Mouse (Mus musculus): ENCODE results near the gene H1f0.
"Not testable (repeated sequence)": the region's sequence is repeated elsewhere in the genome, so short reads cannot be mapped to it uniquely, and the experiment has no call there.

H1f0 gene

DNA sequence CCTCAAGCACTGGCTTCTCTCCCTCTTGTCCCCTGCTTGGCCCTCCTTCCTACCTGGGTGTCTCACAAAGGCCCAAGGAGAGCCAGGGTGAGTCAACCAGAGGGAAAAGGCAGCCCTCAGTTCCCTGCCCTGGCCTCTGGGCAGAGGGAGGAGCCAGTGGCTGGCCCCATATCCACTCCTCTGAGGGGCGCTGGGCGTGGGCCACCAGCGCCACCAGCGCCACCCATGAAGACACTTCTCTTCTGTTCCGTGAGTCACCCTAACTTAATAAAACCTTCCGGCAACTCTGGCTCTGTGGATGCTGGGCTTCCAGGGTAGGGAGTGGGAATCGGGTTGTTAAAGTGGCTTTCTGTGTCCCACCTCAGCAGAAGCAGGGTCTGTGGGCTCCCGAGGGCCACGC lies 22.7 kb upstream of the H1f0 start:
- ATAC-seq (ENCODE audit: low TSS enrichment): no peak

DNA sequence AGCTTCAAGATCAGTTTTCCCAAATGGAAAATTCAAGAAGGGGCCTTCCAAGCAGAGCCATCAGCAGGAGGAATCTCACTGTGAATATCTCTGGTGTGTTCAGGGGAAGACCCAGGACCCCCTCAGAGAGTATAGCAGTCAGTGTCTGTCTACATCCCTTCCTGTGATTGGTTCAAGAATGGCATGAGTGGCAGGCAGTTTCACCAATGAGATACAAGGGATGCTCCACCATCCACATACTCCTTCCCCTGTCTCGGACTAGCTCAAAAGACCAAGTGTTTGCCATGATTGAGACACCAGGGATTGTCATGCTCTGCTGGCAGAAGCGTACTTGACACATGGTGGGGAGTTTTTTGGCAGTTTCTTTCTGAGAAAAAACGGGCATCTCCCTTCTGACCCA lies 21.6 kb upstream of the H1f0 start:
- ATAC-seq (ENCODE audit: low TSS enrichment): peak; percentile 47; the same call in 1 of the 2 replicates

GRCm38 (mm10) chr15:79007059-79007458 lies 21.2 kb upstream of the H1f0 start:
- no peak for ATAC-seq (ENCODE audit: low TSS enrichment)

DNA sequence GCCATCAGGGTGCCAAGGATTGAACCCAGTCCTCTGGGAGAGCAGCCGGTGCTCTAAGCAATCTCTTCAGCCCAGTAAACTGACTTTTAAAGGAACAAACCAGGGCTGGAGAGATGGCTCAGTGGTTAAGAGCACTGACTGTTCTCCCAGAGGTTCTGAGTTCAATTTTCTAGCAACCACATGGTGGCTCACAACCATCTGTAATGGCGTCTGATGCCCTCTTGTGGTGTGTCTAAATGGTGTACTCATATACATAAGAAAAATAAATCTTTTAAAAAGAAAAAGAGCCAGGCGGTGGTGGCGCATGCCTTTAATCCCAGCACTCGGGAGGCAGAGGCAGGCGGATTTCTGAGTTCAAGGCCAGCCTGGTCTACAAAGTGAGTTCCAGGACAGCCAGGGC lies 20.4 kb upstream of the H1f0 start:
- not testable (repeated sequence) for ATAC-seq (ENCODE audit: low TSS enrichment)

GRCm38 (mm10) chr15:79009734-79010133 lies 18.5 kb upstream of the H1f0 start:
- ATAC-seq (ENCODE audit: low TSS enrichment): no peak

DNA sequence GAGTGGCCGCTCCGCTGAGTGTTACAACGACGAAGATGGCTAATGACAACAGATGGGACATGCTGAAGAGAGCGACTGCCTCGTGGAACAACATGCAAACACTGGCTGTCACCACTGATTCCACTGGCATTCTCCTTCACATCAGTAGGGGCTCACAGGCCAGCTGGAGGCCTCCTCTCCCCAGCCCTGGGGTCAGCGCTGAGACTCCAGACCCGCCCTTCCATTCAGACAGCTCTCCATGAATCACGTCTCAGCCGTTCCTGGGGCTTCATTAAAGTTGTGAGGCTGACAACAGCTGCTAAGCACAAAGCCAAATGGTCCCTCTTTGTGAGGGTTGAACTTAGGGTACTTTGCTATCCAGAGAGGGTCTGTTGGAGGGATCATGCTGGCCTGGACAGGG lies 16.7 kb upstream of the H1f0 start:
- no peak for ATAC-seq (ENCODE audit: low TSS enrichment)

DNA sequence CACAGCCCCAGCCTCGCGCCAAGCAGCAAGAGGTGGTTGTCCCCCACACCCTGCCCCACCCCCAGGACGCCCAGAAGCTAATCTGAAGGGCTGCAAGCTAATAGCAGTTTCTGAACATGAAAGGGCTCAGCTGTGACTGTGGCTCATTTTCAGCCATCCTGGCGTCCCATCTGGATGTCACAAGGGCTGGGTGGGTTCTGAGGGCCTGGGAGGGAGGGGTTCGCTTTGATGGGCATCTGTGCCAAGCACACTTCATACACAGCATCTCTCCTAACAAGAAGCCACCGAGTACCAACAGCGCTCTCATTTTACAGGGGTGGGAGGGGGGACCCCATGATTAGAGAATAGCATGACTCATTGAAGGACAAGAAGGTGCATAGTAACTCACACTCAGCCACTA lies 14.9 kb upstream of the H1f0 start:
- no peak for ATAC-seq (ENCODE audit: low TSS enrichment)

DNA sequence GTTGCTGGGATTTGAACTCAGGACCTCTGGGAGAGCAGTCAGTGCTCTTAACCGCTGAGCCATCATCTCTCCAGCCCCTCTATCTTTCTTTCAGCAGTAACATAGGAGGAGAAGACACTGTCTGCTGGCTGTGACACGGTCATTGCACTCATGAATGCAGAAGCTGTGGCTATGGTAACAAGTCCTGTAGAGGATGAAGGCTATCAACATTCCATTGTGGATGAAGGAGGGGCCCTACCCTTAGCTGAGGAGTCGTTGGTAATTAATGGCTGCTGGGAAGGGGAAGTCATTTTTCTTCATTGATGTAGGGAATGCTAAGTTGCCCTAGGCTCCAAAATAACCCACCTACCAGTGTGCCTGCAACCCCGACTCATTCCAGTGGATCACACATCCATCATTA lies 10.1 kb upstream of the H1f0 start:
- no peak for ATAC-seq (ENCODE audit: low TSS enrichment)

DNA sequence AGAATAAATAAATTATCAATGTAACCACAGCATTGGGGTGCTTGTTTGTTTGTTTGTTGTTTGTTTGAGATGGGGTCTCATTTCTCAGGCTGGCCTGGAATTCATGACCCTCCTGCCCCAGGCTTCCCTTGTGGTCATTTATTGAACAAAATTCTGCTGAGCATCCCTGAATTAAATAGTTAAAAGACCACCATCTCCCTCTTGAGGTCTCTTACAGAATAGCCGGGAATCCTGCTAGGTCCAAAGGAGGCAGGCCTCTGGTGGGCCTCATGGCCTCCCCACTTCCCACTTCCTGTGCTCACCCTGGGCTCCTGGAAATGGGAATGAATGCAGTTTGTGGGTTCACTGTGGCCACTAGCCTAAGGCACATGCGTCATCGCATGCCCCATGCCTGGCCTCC lies 9.4 kb upstream of the H1f0 start:
- no peak for ATAC-seq (ENCODE audit: low TSS enrichment)

GRCm38 (mm10) chr15:79022671-79023230 lies 5.5 kb upstream of the H1f0 start:
- no peak for ATAC-seq (ENCODE audit: low TSS enrichment)

- ATAC-seq (ENCODE audit: low TSS enrichment): no peak
These were observed 4.9 kb upstream of the H1f0 start for GRCm38 (mm10) chr15:79023366-79023765.

GRCm38 (mm10) chr15:79025687-79026308 lies 2.5 kb upstream of the H1f0 start:
- ATAC-seq (ENCODE audit: low TSS enrichment): no peak

DNA sequence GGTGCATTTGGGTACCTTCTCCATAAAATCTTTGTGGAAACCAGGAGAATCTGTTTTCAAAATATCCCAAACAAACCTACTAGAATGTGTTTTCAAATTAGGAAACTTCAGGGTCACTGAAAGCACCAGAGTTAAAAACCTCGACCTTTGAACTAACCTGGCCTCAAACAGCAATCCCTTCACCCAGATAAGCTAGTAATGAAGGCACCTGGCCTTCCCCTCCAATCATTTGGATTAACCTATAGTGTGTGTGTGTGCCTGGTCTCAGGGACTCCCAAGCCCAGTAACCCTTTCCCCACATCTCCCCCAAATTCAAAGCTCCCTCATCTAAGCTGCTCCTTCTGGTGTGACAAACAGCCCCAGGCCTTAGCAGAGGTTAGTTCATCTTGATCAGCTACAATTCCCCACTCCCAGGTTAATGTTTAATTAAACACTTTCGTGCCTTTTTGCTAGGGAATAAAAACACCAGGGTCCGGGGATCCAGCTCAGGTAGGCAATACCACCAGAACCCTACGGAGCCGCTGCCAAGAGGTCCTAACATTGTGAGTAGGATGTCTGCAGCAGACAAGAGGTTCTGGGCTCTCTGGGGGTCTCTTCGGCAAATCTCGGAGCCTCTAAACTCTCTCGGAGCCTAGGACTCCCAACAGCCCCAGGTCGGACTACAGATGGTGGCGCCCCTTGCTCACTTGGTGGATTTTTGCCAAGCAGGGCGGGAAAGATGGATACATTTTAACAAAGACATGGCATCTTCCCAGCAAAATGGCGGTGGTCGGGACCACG lies 1.5 kb upstream of the H1f0 start:
- no peak for ATAC-seq (ENCODE audit: low TSS enrichment)

DNA sequence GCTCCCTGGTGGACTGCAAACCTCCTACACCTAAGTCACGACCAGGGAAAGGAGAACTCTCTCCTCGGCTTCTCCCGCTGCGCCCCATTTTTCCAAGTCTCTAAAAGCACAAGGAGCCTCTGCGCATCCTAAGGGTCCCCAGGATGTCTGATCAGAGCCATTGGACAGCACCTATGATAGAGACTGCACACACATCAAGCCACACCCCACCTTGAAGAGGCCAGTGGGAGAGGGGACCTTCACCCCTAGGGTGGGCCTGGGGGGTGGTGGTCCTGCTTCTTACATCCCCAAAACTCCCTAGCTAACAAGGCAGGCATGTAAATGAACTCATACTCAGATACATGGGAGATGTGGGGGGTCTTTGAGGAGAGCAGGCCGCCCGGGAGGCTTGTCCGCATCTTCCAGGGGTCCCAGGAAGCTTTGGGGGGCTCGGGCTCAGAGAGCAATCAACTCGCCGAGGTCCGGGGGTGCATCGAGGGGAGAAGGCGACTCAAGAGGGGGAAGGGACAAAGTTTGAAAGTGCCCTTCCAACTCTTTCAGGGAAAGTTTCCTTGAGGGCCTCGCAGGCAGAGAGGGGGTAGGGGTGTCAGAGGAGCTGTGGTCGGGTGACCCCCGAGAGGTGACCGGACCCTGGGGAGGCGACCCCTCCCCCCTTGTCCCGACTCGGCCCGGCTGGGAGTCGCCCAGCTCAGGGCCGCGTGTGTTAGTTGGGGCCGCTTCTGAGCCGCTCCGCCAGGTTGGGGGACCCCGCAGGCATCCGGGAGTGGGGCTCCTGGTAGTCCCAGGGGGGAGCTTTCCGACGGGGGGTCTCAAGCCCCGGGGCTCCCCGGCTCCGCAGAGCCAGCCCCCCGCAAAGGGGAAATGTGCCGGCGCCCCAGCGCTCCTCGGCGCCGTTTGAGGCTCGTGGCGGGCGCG lies 702 bp upstream of the H1f0 start:
- ATAC-seq (ENCODE audit: low TSS enrichment): no peak

DNA sequence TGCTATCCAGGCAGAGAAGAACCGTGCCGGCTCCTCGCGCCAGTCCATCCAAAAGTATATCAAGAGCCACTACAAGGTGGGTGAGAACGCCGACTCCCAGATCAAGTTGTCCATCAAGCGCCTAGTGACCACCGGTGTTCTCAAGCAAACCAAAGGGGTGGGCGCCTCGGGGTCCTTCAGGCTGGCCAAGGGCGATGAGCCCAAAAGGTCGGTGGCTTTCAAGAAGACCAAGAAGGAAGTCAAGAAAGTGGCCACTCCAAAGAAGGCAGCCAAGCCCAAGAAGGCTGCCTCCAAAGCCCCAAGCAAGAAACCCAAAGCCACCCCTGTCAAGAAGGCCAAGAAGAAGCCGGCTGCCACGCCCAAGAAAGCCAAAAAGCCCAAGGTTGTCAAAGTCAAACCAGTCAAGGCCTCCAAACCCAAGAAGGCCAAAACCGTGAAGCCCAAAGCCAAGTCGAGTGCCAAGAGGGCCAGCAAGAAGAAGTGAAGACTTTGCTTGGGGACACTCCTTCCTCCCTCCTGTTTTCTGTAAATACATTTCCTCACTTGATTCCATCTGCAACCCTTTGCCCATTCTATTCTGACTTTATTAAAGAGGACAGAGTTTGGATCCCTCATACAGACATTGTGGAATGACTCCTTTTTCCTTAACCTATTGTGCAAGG lies 704 bp downstream of the H1f0 start:
- ATAC-seq (ENCODE audit: low TSS enrichment): no peak

DNA sequence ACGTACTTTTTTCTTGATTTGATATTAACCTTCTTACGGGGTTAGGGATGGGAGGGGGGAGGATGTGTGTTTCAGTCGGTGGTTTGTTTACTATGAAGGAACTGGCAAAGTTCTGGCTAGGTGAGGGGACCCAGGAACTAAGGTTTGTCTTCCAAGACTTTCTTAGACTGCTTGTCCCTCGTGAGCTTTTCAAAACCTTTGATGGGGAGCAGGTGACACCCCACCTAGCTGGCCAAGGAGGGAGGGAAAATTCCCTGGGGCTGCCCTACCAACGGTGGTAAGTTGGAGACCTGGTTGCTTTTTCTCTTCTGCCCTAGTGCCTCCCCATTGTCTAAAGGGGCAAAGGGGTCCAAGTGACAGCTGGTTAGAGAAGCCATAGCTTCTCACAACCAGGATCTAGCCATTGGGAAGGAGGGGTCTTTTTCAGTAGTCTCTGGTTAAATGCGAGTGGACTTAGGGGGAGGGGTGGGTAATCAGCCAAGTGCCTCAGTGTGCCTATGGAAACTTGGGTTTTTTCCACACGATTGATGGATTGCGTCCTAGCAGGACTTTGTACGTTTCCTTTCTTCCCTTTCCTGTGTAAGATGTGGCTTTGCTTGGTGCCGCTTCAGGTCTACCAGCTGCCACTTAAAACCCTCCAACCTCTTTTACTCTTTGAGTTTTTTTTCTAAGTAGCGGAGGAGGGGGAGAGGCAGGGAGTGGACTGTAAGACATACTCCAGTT lies 1.4 kb downstream of the H1f0 start:
- no peak for ATAC-seq (ENCODE audit: low TSS enrichment)

GRCm38 (mm10) chr15:79030551-79031435 lies 2.5 kb downstream of the H1f0 start:
- peak; percentile 73 for ATAC-seq (ENCODE audit: low TSS enrichment)

GRCm38 (mm10) chr15:79031908-79032307 lies 3.7 kb downstream of the H1f0 start:
- ATAC-seq (ENCODE audit: low TSS enrichment): not testable (repeated sequence)

GRCm38 (mm10) chr15:79037913-79038328 lies 9.7 kb downstream of the H1f0 start:
- ATAC-seq (ENCODE audit: low TSS enrichment): peak; percentile 51

- ATAC-seq (ENCODE audit: low TSS enrichment): no peak
These were observed 10.1 kb downstream of the H1f0 start for GRCm38 (mm10) chr15:79038331-79038730.

All from frontal cortex, adult (tissue).